In the genomic region with DNA sequence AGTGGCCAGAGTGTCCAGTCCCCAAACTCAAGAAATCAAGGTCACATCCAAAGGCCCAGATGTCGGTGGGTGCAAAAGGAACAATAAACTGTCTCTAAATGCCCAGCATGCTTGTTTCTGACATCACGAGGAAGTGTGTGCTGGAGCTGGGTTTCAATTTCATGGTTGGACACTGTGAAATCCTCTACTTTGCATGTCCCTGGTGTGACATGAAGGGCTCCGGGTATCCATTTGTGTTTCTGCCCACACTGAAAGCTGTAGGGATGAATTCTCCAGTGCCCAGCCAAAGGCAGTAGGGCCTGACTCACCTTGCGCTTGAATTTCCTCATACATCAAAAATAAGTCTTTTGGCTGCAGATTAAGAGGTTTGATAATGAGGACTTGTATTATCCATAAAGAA, we compare ENCODE assay signal across 14 mouse cellular contexts.
A peak's percentile ranks its signal among the peaks of the same experiment; 100 is the strongest.
DNase-seq lines count a peak whose midpoint lies in the region; ATAC-seq and TF ChIP-seq lines count a peak whose summit lies in the region.
"Had no signal": no experiment of that assay in that cellular context is flagged by ENCODE, and none has a peak within 500 bp of the region (broad histone marks: within the 10 kb centered on the region; RNA-seq: fewer than 3 reads in every experiment).

No protein-coding gene starts in this region.

- TF ChIP-seq CTCF in midbrain, postnatal 0 days (IDR thresholded peaks at IDR 0.05) = no peak

- H3K4me2 ChIP-seq in hindbrain, embryonic 16.5 days (ENCODE audit: low read length) = no peak overlapping the region
- no peak overlapping the region for H3K4me2 ChIP-seq in hindbrain, embryonic 13.5 days
- no peak overlapping the region for H3K4me2 ChIP-seq in midbrain, embryonic 15.5 days
- H3K4me2 ChIP-seq in midbrain, postnatal 0 days (ENCODE audit: low read depth, low read length, poor library complexity, severe bottlenecking) = no peak overlapping the region
- H3K4me2 ChIP-seq: embryonic facial prominence, embryonic 12.5 days; forebrain, embryonic 15.5 days; heart, embryonic 12.5 days had no signal

- no peaks in the 10 kb centered on the region for H3K27me3 ChIP-seq in hindbrain, embryonic 16.5 days (replicated peaks; ENCODE audit: control insufficient read depth, insufficient read depth, low read length)
- H3K27me3 ChIP-seq in hindbrain, embryonic 13.5 days = no peaks in the 10 kb centered on the region
- H3K27me3 ChIP-seq in midbrain, embryonic 15.5 days (replicated peaks) = no peaks in the 10 kb centered on the region
- no peaks in the 10 kb centered on the region for H3K27me3 ChIP-seq in midbrain, postnatal 0 days (ENCODE audit: insufficient read depth, low read length)
- H3K27me3 ChIP-seq: embryonic facial prominence, embryonic 12.5 days; forebrain, embryonic 15.5 days; heart, embryonic 12.5 days had no signal

- no peak overlapping the region for H3K27ac ChIP-seq in hindbrain, embryonic 16.5 days (ENCODE audit: low read depth, low read length)
- H3K27ac ChIP-seq in hindbrain, embryonic 13.5 days = no peak overlapping the region
- 0 out of 2 replicates have a peak overlapping the region, but pooled peaks have one; percentile 20 for H3K27ac ChIP-seq in midbrain, embryonic 15.5 days
- H3K27ac ChIP-seq in midbrain, postnatal 0 days (ENCODE audit: low read depth, low read length) = no peak overlapping the region
- H3K27ac ChIP-seq: embryonic facial prominence, embryonic 12.5 days; forebrain, embryonic 15.5 days had no signal

- peaks cover 6% of the 10 kb centered on the region for H3K4me1 ChIP-seq in hindbrain, embryonic 16.5 days (ENCODE audit: control insufficient read depth, insufficient read depth, low read depth, low read length)
- H3K4me1 ChIP-seq in hindbrain, embryonic 13.5 days (replicated peaks) = 0 out of 2 replicates have a peak, but pooled peaks cover 3% of the 10 kb centered on the region
- peaks cover 5% of the 10 kb centered on the region; the same call in 1 of the 2 replicates for H3K4me1 ChIP-seq in midbrain, embryonic 15.5 days
- H3K4me1 ChIP-seq in midbrain, postnatal 0 days (ENCODE audit: insufficient read depth, low read length) = no peaks in the 10 kb centered on the region
- H3K4me1 ChIP-seq: embryonic facial prominence, embryonic 12.5 days; heart, embryonic 12.5 days had no signal

- peak; percentile 60; the same call in 1 of the 2 replicates for ATAC-seq in hindbrain, embryonic 16.5 days
- ATAC-seq in hindbrain, embryonic 13.5 days (ENCODE audit: low FRiP score) = no peak
- peak; percentile 56; the same call in 1 of the 2 replicates for ATAC-seq in midbrain, embryonic 15.5 days (replicated peaks)
- no peak for ATAC-seq in midbrain, postnatal 0 days (ENCODE audit: low FRiP score)
- ATAC-seq in inflammation-experienced regulatory T-cells, adult 6 months = no peak
- ATAC-seq: intestine, postnatal 0 days had no signal

- H3K4me3 ChIP-seq in hindbrain, embryonic 16.5 days (ENCODE audit: low read length) = no peak overlapping the region
- H3K4me3 ChIP-seq in hindbrain, embryonic 13.5 days = no peak overlapping the region
- H3K4me3 ChIP-seq in midbrain, embryonic 15.5 days = no peak overlapping the region
- H3K4me3 ChIP-seq in midbrain, postnatal 0 days (ENCODE audit: low read depth, low read length) = no peak overlapping the region
- H3K4me3 ChIP-seq: embryonic facial prominence, embryonic 12.5 days; forebrain, embryonic 15.5 days; heart, embryonic 12.5 days had no signal

- no peaks in the 10 kb centered on the region for H3K9me3 ChIP-seq in hindbrain, embryonic 16.5 days (ENCODE audit: control insufficient read depth, low read length)
- H3K9me3 ChIP-seq in hindbrain, embryonic 13.5 days = no peaks in the 10 kb centered on the region
- no peaks in the 10 kb centered on the region for H3K9me3 ChIP-seq in midbrain, embryonic 15.5 days
- H3K9me3 ChIP-seq in midbrain, postnatal 0 days (ENCODE audit: low read length) = no peaks in the 10 kb centered on the region
- H3K9me3 ChIP-seq: embryonic facial prominence, embryonic 12.5 days; forebrain, embryonic 15.5 days had no signal

- DNase-seq in cerebellum, adult 11-12 months = peak; percentile 20
- DNase-seq in cerebellum, postnatal 4 days (ENCODE audit: low spot score in 2 of 2) = no peak
- no peak for DNase-seq in midbrain, postnatal 0 days (ENCODE audit: low spot score)
- DNase-seq: adrenal gland, postnatal 10 days; gastrocnemius, postnatal 14 days; heart, postnatal 36 days had no signal

- H3K36me3 ChIP-seq in hindbrain, embryonic 16.5 days (ENCODE audit: control insufficient read depth, insufficient read depth, low read length) = no peaks in the 10 kb centered on the region
- H3K36me3 ChIP-seq in hindbrain, embryonic 13.5 days = no peaks in the 10 kb centered on the region
- H3K36me3 ChIP-seq in midbrain, embryonic 15.5 days (replicated peaks) = no peaks in the 10 kb centered on the region
- no peaks in the 10 kb centered on the region for H3K36me3 ChIP-seq in midbrain, postnatal 0 days (ENCODE audit: insufficient read depth, low read length)
- H3K36me3 ChIP-seq: embryonic facial prominence, embryonic 12.5 days; forebrain, embryonic 15.5 days; heart, embryonic 12.5 days had no signal

- H3K9ac ChIP-seq in hindbrain, embryonic 16.5 days (ENCODE audit: low read depth, low read length) = no peak overlapping the region
- H3K9ac ChIP-seq in hindbrain, embryonic 13.5 days = no peak overlapping the region
- no peak overlapping the region for H3K9ac ChIP-seq in midbrain, embryonic 15.5 days
- H3K9ac ChIP-seq in midbrain, postnatal 0 days (replicated peaks; ENCODE audit: low read length, poor library complexity, severe bottlenecking) = no peak overlapping the region
- H3K9ac ChIP-seq: embryonic facial prominence, embryonic 12.5 days; forebrain, embryonic 15.5 days; heart, embryonic 12.5 days had no signal

- 59% methylated on average over 4 of the region's 4 CpGs for WGBS in hindbrain, embryonic 16.5 days
- WGBS in hindbrain, embryonic 13.5 days = 68% methylated on average over 4 of the region's 4 CpGs
- WGBS in midbrain, embryonic 15.5 days = 50% methylated on average over 4 of the region's 4 CpGs
- WGBS in midbrain, postnatal 0 days = 41% methylated on average over 4 of the region's 4 CpGs

Comparison
In these comparisons a context has a peak if more than half of its experiments do, and no peak if none do; other contexts are left out.
1. ATAC-seq: peak in hindbrain, embryonic 16.5 days (single experiment) and midbrain, embryonic 15.5 days (single experiment); none in hindbrain, embryonic 13.5 days (single experiment), midbrain, postnatal 0 days (single experiment) and inflammation-experienced regulatory T-cells, adult 6 months (single experiment).